Mouse (Mus musculus): ENCODE data around the gene Fkbpl. TPM values are rescaled to one million over a fixed set of nuclear protein-coding genes. Genes with fewer than 3 reads are reported as not detected.

Gene Fkbpl
- polyA plus RNA-seq, 1 experiment from 2014 or later = 10.9 TPM

DNA sequence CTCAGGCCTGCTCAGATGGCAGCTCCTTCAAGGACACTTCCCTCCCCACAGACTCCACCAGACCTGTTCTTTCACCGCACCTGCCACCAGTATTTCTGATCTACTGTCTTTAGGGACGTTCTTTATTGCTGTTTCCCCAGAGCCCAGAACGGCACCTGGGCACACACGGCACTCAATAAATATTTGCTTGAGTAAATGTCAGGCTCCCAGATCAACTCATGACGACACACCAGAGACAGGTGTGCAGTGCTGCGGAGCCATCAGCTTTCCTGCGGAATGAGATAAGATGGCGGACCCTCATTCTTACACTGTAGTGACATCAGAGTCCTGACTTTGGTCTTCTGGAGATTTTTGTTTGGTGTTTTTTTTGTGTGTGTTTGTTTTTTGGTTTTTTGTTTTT is 23.6 kb upstream of the Fkbpl start:
- no peak for ATAC-seq (replicated peaks; ENCODE audit: insufficient number of reproducible peaks, low FRiP score, low TSS enrichment)
- Histone ChIP-seq H3K4me1 (ENCODE audit: control insufficient read depth, insufficient read depth, low read length) (peaks cover under 1% of the 10 kb centered on the region; the same call in 1 of the 2 replicates), H3K4me3 (ENCODE audit: low read depth, low read length) (no peak overlapping the region), H3K4me2 (no peak overlapping the region), H3K9ac (ENCODE audit: low read depth, low read length) (no peak overlapping the region), H3K36me3 (ENCODE audit: control insufficient read depth, insufficient read depth, low read length) (peaks cover 8% of the 10 kb centered on the region), H3K9me3 (replicated peaks; ENCODE audit: control insufficient read depth, low read length) (no peaks in the 10 kb centered on the region), H3K27me3 (ENCODE audit: control insufficient read depth, insufficient read depth, low read length) (no peaks in the 10 kb centered on the region), H3K27ac (ENCODE audit: low read depth, low read length) (no peak overlapping the region)
- WGBS (ENCODE audit: insufficient replicate concordance) = 89% methylated on average over 8 of the region's 8 CpGs

DNA sequence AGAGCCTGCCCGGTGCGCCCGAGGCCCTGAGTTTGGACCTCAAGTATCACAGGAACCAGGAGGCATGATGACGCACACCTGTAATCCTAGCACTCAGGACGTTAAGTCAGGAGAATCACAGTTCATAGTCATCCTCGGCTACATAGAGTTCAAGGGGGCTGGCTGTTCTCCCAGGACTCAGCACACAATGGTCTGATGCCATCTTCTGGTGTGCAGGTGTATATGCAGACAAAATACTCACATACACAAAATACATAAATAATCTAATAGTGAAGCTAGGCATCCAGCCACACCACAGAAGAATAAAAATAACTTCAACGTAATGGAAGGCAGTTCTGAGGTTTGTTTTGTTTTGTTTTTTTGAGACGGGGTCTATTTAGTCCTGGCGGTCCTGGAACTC is 21.4 kb upstream of the Fkbpl start:
- Histone ChIP-seq H3K4me2 (no peak overlapping the region), H3K4me3 (ENCODE audit: low read depth, low read length) (no peak overlapping the region), H3K9ac (ENCODE audit: low read depth, low read length) (no peak overlapping the region), H3K4me1 (ENCODE audit: control insufficient read depth, insufficient read depth, low read length) (peaks cover 10% of the 10 kb centered on the region), H3K27me3 (ENCODE audit: control insufficient read depth, insufficient read depth, low read length) (no peaks in the 10 kb centered on the region), H3K27ac (ENCODE audit: low read depth, low read length) (no peak overlapping the region), H3K9me3 (replicated peaks; ENCODE audit: control insufficient read depth, low read length) (no peaks in the 10 kb centered on the region), H3K36me3 (ENCODE audit: control insufficient read depth, insufficient read depth, low read length) (peaks cover 8% of the 10 kb centered on the region)
- WGBS (ENCODE audit: insufficient replicate concordance) = 83% methylated on average over 9 of the region's 9 CpGs
- ATAC-seq (replicated peaks; ENCODE audit: insufficient number of reproducible peaks, low FRiP score, low TSS enrichment) = no peak

DNA sequence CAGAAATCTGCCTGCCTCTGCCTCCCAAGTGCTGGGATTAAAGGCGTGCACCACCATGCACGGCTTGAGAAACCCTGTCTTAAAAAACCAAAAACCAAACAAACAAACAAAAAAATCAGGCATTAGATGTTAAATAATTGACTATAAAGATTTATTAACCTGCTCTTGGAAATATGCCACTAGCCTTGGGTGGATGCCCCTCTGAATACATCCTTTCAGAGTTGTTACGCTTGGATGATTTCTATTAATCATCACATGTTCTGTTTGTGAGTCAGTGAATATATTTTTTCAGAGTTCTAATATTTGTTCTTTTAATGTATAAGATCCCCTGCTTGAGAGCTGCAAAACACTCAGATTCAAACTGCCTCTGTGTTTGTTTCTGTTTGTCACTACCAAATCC is 19.6 kb upstream of the Fkbpl start:
- Histone ChIP-seq H3K4me2 (no peak overlapping the region), H3K9ac (ENCODE audit: low read depth, low read length) (no peak overlapping the region), H3K27me3 (ENCODE audit: control insufficient read depth, insufficient read depth, low read length) (peaks cover 12% of the 10 kb centered on the region), H3K9me3 (replicated peaks; ENCODE audit: control insufficient read depth, low read length) (no peaks in the 10 kb centered on the region), H3K4me1 (ENCODE audit: control insufficient read depth, insufficient read depth, low read length) (peaks cover 23% of the 10 kb centered on the region), H3K27ac (ENCODE audit: low read depth, low read length) (no peak overlapping the region), H3K4me3 (ENCODE audit: low read depth, low read length) (no peak overlapping the region), H3K36me3 (ENCODE audit: control insufficient read depth, insufficient read depth, low read length) (peaks cover 5% of the 10 kb centered on the region)
- no peak for ATAC-seq (replicated peaks; ENCODE audit: insufficient number of reproducible peaks, low FRiP score, low TSS enrichment)
- WGBS (ENCODE audit: insufficient replicate concordance) = 92% methylated on average over 3 of the region's 3 CpGs

DNA sequence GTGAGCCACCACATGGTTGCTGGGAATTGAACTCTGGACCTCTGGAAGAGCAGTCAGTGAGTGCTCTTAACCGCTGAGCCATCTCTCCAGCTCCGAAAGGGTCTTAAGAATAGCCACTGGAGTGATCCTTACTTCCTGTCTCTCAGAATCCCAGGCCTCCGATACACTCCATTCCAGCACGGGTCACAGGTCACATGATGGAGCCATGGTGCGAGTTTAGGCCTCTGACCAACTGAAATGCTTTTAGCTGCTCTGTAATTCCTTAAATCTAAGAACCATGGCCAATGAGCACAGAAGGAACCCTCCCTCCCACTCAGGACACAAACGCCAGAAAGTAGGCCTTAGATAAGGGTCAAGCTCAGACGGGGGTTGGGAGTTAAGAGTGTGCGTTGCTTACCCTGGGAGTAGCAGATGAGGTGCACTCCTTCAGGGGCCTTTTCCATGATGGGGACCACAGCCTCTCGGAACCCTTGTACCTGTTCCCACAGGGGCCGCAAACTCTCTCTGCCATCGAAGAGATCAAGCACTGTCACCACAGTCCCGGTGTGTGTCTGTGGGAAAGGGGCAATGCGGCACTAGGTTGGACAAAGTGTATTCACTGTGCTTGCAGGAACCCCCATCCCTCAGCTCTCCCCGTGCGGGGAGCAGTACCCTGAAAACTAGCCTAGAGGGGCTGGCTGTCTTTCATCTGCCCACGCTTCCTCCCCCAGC is 18.3 kb upstream of the Fkbpl start:
- Histone ChIP-seq H3K4me2 (peak overlapping the region; percentile 90), H3K27ac (ENCODE audit: low read depth, low read length) (0 out of 2 replicates have a peak overlapping the region, but pooled peaks have one; percentile 76), H3K4me1 (ENCODE audit: control insufficient read depth, insufficient read depth, low read length) (peaks cover 27% of the 10 kb centered on the region), H3K27me3 (ENCODE audit: control insufficient read depth, insufficient read depth, low read length) (peaks cover 24% of the 10 kb centered on the region), H3K9me3 (replicated peaks; ENCODE audit: control insufficient read depth, low read length) (no peaks in the 10 kb centered on the region), H3K9ac (ENCODE audit: low read depth, low read length) (peak overlapping the region; percentile 85), H3K4me3 (ENCODE audit: low read depth, low read length) (peak overlapping the region; percentile 80), H3K36me3 (ENCODE audit: control insufficient read depth, insufficient read depth, low read length) (peaks cover 5% of the 10 kb centered on the region)
- 44% methylated on average over 16 of the region's 16 CpGs for WGBS (ENCODE audit: insufficient replicate concordance)
- no peak for ATAC-seq (replicated peaks; ENCODE audit: insufficient number of reproducible peaks, low FRiP score, low TSS enrichment)

DNA sequence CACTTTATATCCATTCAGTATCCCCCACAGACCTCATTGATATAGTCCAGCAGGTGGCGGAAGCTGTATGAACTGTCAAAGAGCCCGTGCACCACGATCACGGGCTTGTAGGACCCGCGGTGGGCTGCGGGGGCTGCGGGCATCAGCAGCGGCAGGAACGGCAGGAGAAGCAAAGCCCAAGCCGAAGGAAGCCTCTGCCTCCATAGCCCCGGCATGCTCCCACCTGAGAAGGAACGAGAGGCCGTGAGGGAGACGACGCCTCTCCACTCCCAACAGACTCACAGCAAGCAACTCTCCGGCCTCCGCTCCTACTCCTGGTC is 17.8 kb upstream of the Fkbpl start:
- Histone ChIP-seq H3K9ac (ENCODE audit: low read depth, low read length) (peak overlapping the region; percentile 85), H3K27ac (ENCODE audit: low read depth, low read length) (peak overlapping the region; percentile 76; the same call in 1 of the 2 replicates), H3K36me3 (ENCODE audit: control insufficient read depth, insufficient read depth, low read length) (peaks cover 5% of the 10 kb centered on the region), H3K27me3 (ENCODE audit: control insufficient read depth, insufficient read depth, low read length) (peaks cover 29% of the 10 kb centered on the region), H3K4me3 (ENCODE audit: low read depth, low read length) (peak overlapping the region; percentile 80), H3K9me3 (replicated peaks; ENCODE audit: control insufficient read depth, low read length) (no peaks in the 10 kb centered on the region), H3K4me1 (ENCODE audit: control insufficient read depth, insufficient read depth, low read length) (peaks cover 29% of the 10 kb centered on the region), H3K4me2 (peak overlapping the region; percentile 90)
- WGBS (ENCODE audit: insufficient replicate concordance) = 0% methylated on average over 18 of the region's 18 CpGs
- peak; percentile 17; the same call in 1 of the 2 replicates for ATAC-seq (replicated peaks; ENCODE audit: insufficient number of reproducible peaks, low FRiP score, low TSS enrichment)

DNA sequence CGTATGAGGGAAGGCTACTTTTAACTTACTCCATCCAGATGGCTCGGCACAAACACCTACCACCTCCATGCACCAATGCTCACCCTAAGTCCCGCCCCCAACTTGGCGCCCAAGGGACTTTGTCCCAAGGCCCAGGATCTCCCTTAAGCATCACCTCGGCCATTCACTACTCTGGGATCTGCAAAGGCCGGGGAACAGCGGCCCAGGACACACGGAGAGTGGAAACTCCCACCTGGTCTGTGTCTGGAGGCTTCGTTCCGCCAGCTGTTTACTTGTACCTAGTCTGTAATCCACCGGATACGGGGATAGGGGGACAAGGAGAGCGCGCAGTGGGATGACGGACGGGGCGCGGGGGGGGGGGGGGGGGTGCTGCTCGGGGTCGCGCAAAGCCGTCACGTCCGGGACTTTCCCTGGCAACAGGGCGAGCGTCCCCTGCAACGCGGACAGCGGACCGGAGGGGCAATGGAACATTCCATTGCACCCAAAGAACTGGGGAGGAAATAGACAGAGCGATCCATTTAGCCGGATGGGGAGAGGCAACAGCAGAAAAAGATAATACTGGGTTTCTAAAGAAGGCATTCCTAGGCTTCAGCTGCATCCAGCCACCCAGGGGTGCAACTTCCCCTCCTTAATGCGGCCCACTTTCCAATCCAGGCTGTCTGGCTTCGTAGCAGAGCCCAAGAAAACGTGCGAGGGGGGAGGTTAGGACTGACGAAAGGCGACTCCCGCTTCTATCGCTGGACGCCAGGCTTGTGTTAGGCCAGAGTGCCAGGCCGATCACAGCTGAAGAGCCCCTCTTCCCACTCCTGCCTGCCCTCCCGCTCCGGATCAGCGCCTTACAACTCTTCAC is 17.2 kb upstream of the Fkbpl start:
- Histone ChIP-seq H3K4me2 (peak overlapping the region; percentile 90), H3K9me3 (replicated peaks; ENCODE audit: control insufficient read depth, low read length) (no peaks in the 10 kb centered on the region), H3K4me3 (ENCODE audit: low read depth, low read length) (peak overlapping the region; percentile 80), H3K36me3 (ENCODE audit: control insufficient read depth, insufficient read depth, low read length) (peaks cover 2% of the 10 kb centered on the region), H3K27me3 (ENCODE audit: control insufficient read depth, insufficient read depth, low read length) (peaks cover 35% of the 10 kb centered on the region), H3K27ac (ENCODE audit: low read depth, low read length) (peak overlapping the region; percentile 93), H3K9ac (ENCODE audit: low read depth, low read length) (peak overlapping the region; percentile 85), H3K4me1 (ENCODE audit: control insufficient read depth, insufficient read depth, low read length) (peaks cover 32% of the 10 kb centered on the region)
- peak; percentile 69 for ATAC-seq (replicated peaks; ENCODE audit: insufficient number of reproducible peaks, low FRiP score, low TSS enrichment)
- WGBS (ENCODE audit: insufficient replicate concordance) = under 1% methylated on average over 37 of the region's 45 CpGs

DNA sequence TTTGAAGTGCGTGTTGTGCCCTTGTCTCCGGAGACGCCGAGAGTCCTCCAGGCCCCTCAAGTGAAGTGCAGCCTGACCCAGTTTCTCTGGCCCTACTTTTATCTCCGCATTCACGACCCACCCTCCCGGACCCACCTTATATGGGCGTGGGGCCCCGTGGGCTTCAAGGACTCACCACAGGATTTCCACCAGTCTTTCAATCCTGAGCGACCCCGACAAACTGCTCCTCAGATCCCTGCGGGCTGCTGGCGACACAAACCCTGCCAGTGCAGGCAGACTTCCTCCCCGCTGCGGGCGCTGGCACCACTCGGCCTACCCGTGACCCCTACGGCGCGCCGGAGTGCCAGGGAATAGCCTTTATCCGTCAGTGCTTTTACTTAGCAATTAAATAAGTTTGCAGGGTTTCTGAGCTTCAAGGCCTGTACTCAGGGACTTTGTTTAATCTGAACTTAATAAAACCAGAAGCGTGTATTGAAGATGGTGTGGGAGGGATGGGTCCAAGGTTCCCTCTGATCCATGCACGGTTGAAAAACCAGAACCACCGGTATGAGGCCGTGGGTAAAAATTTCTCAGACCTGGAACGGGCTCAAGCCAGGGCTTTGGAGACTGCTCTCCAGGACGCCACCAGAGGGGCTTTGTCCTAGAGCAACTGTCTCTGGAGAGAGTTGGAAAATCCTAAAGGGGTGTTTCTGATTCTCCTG is 16.5 kb upstream of the Fkbpl start, which contains the start of gene Ppt2:
TSS of gene Ppt2 (minus strand) at position 568 of the 701 bp plus-strand sequence.
- peak within 1 kb of the TSS; percentile 80 for H3K4me3 ChIP-seq (ENCODE audit: low read depth, low read length)
- H3K36me3 ChIP-seq (ENCODE audit: control insufficient read depth, insufficient read depth, low read length) = no peaks in the 10 kb centered on the region
- H3K27me3 ChIP-seq (ENCODE audit: control insufficient read depth, insufficient read depth, low read length) = peaks cover 42% of the 10 kb centered on the region
- 4% methylated on average over 29 of the region's 29 CpGs for WGBS (ENCODE audit: insufficient replicate concordance)
- H3K4me2 ChIP-seq = peak within 1 kb of the TSS; percentile 90
- no peaks in the 10 kb centered on the region for H3K9me3 ChIP-seq (replicated peaks; ENCODE audit: control insufficient read depth, low read length)
- peak within 1 kb of the TSS; percentile 93 for H3K27ac ChIP-seq (ENCODE audit: low read depth, low read length)
- peaks cover 32% of the 10 kb centered on the region for H3K4me1 ChIP-seq (ENCODE audit: control insufficient read depth, insufficient read depth, low read length)
- H3K9ac ChIP-seq (ENCODE audit: low read depth, low read length) = peak within 1 kb of the TSS; percentile 85
- ATAC-seq (replicated peaks; ENCODE audit: insufficient number of reproducible peaks, low FRiP score, low TSS enrichment) = no peak; the same call in 1 of the 2 replicates

DNA sequence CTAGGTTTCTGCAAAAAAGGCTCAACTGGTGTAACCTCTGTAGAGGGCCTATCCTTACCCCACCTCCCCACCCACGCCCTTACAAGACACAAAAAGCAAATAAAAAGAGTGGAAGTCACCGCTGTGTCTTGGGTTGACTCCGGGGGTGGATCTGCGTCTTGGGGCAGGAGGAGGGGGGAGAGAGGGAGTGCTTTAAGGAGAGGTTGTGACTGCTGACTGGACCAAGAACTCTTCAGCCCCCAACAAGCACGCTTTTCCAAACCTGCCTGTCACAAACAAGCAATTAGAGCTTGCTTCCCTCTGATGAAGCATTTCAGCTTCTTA is 16.0 kb upstream of the Fkbpl start:
- WGBS (ENCODE audit: insufficient replicate concordance) = 23% methylated on average over 5 of the region's 5 CpGs
- Histone ChIP-seq H3K4me3 (ENCODE audit: low read depth, low read length) (peak overlapping the region; percentile 80), H3K27me3 (ENCODE audit: control insufficient read depth, insufficient read depth, low read length) (peaks cover 46% of the 10 kb centered on the region), H3K9me3 (replicated peaks; ENCODE audit: control insufficient read depth, low read length) (no peaks in the 10 kb centered on the region), H3K36me3 (ENCODE audit: control insufficient read depth, insufficient read depth, low read length) (no peaks in the 10 kb centered on the region), H3K4me1 (ENCODE audit: control insufficient read depth, insufficient read depth, low read length) (peaks cover 32% of the 10 kb centered on the region), H3K4me2 (peak overlapping the region; percentile 90), H3K27ac (ENCODE audit: low read depth, low read length) (no peak overlapping the region), H3K9ac (ENCODE audit: low read depth, low read length) (peak overlapping the region; percentile 85; the same call in 1 of the 2 replicates)
- ATAC-seq (replicated peaks; ENCODE audit: insufficient number of reproducible peaks, low FRiP score, low TSS enrichment) = no peak

Measured in heart, embryonic 11.5 days (tissue).